Mouse (Mus musculus) gastrocnemius, adult 18-20 months (tissue): Measurements from ENCODE around the gene Pde11a. TPM values are rescaled to one million over a fixed set of nuclear protein-coding genes. Genes with fewer than 3 reads are reported as not detected.

Source experiments
- DNase-seq: peaks from one replicate; pipeline ENCODE4 v3.0.0; 2021; ENCODE audit warnings: low spot score
- total RNA-seq, 2 experiments: library from RNA; stranded (reverse); gene quantifications; 2 replicates each; pipeline ENCODE4 v1.2.3; 2021

The Pde11a gene
- total RNA-seq, 2 experiments from 2014 or later, result 0.09 to 0.21 TPM

DNA sequence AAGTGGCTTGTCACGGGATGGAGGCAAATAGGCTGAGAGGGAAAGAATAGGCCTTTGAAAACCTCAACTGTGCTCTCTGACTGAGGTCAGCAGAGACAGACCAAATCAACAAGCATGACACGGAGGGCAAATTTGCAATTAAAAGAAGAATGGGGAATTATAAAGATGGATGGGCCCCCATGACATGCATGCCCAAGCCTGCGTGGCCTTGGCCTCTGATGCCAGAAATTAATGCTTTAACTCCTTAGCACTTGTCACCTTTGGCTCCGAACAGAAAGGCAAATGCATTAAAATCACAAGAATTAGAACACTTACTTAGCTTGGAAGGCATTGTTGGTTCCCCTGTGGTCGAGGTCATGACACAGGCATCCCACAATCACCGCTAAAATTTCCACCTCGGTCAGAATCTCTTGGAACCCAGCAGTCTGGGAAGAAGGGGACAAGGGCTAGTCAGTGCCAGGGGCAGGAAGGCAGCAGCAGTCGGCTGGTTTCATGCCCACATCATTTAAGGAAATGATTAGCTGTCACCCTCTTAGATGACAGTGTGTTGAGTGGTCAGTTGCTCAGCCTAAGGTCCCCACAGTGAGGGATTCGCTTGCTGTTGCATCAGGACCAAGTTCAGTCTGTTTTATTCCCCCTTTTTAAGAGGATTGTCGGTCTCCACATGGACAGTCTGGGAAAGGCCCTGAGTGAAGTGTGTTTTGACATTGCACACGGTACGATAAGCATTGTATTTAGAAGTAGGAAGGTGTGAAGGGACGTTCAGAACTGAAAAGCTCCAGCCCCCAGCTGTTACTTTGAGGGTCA lies 279.7 kb downstream of the Pde11a start:
- DNase-seq, result no peak

DNA sequence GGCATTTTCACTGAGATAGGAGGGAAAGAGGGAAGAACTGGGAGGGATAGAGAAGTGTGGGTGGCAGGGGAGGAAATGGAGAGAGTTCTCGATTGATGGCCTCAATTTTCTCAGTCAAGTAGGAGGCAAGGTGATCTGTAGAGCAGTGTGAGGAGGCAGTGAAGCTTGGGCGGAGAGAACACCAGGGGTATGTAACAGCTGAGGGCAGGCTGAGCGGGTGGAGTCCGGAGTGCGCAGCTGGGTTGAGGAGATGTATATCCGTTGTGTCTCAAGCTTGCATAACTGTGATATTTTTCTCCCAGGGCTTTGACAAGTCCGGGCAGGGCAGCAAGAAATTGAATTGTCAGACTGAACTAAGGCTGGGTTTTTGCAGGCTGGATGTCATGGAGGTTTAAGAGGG lies 281.0 kb downstream of the Pde11a start:
- DNase-seq, result no peak

- DNase-seq, result no peak
Observed at GRCm38 (mm10) chr2:76053748-76054331, 284.7 kb downstream of the Pde11a start.

- DNase-seq, result no peak
Observed at GRCm38 (mm10) chr2:76052897-76053505, 285.6 kb downstream of the Pde11a start.

- no peak for DNase-seq
Observed at GRCm38 (mm10) chr2:76051385-76051784, 287.2 kb downstream of the Pde11a start.

GRCm38 (mm10) chr2:76050911-76051310 lies 287.7 kb downstream of the Pde11a start:
- DNase-seq, result no peak

DNA sequence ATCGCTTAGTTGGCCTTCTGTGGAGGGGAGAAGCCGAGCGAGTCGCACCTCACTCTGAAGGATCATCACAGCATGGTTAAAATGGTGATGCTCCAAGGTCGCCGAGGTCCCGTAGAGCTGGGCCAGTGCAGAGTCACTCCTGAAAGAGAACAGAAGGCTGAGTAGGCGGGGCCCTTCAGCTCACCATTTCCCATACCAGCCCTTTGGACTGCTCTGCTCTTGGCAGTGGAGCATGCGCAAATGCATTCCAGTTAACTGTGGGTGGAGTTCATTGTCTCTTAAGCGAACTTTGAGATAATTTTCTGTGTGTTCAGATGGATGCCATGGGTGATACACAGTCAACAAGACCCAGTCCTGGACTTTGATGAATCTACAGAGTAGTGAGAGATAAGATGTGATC lies 288.5 kb downstream of the Pde11a start:
- no peak for DNase-seq

DNA sequence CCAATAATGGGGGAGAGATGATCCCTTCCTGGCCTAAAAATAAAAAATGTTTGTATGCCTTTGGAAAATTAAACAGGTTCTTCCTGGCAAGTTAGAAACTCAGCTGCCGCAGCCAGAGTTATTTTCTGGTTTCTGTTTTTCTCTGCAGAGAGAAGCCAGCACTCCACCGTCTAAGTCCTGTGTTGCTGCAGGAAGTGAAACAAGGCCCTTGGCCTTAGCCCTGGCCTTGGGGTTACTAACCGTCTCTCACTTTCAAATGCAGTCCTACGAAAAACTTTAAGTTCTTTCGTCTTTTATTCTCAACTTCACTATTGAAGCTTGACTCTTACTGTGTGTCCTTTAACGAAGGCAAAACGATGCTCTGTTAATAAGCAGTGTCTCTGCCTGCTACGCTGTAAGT lies 289.0 kb downstream of the Pde11a start:
- no peak for DNase-seq

DNA sequence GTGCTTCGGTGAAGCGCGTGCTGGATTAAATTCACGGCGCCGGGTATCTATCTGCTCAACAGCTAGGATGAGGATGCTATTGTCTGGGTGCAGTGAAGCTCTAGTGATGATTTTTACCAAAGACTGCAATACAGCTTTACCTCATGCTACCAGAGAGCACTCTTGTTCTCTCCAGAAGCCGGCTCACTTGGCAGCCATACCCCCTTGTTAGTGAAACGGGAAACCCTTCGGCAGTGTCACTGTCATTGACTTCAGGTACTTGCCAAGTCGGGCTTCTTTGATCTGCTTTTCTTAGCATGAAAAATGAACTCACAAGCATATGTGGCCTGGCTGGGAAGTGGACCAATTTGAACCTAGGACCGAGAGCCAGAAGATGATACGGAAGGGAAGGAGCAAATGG lies 290.8 kb downstream of the Pde11a start:
- DNase-seq, result no peak

GRCm38 (mm10) chr2:76042210-76042609 lies 296.4 kb downstream of the Pde11a start:
- no peak for DNase-seq

- no peak for DNase-seq
Observed at GRCm38 (mm10) chr2:76040116-76040515, 298.5 kb downstream of the Pde11a start.

DNA sequence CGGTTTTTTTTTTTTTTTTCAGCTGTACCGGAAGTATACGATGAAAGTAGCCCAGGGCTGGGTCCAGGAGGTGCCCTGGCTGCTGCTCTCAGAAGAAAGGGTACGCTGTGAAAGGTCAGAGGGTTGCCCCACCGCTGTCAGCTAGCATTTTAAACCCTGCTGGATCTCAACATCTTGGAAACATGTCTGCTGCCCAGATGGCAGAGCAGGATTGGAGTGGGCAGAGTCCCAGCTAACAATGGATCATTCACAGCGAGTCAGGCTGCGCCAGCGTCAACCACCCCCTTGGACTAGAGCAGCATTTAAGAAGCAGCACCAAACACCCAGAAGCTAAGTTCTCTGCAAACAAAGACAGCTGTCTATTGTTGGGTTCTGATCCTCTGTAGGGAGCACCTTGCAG lies 308.5 kb downstream of the Pde11a start:
- DNase-seq, result no peak

GRCm38 (mm10) chr2:76029081-76029901 lies 309.3 kb downstream of the Pde11a start:
- no peak for DNase-seq

DNA sequence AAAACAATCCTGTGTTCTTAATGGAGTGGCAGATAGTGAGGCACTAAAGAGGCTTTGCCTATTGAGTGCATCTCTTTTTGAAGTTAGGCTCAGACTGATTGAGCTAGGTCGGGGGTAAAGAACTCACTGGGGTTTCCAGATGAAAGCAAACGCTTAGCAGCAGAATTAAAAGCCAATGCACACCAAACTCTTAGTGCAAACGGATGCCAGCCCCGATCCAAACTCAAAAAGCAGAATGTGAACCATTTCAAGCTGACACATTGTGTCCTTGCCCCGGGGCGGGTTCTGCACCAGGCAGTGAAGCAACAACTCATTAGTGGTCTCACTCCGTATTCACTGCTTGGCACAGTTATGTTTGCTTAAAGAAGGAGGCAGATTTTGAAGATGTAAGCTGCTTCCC lies 321.7 kb downstream of the Pde11a start:
- no peak for DNase-seq

DNA sequence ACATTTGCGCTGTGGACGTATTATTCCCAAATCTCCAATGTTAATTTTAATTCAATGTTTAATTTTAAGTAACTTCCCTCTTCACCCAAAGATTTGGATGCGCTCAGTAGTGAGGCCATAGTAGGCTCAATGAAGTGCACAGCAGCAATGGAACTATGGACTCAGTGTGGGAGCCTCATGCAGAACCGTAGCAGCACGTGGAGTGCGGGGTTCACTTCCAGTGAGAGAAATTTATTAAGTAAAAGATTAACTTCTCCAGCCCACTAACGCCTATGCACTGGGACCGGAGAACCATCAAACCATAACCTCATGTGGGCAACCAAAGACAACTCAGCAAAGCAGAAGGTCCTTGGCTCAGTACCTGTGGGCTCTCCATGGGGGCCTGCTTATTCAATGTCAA lies 322.4 kb downstream of the Pde11a start:
- DNase-seq, result no peak

GRCm38 (mm10) chr2:76015460-76015859 lies 323.1 kb downstream of the Pde11a start:
- no peak for DNase-seq

- no peak for DNase-seq
Observed at GRCm38 (mm10) chr2:76014659-76015058, 323.9 kb downstream of the Pde11a start.

GRCm38 (mm10) chr2:76006194-76006593 lies 332.4 kb downstream of the Pde11a start:
- no peak for DNase-seq

DNA sequence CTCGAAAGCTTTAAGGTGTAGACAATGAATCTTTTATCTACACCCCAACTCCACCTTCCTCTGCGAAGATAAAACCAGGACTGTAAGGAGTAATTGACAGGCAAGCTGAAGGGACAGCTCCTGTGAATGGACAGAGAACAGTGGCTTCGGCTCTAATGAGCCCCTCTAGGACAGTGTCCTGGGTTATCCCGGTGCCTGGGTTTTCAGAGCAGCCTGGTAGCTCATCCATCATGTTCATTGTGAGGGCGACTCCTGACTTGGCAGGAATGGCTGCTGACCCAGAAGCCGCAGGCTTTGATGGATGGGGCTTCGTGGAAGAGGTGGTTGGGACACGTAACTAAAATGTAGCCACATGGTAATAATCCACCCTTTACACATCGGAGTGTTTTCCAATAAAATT lies 335.7 kb downstream of the Pde11a start:
- DNase-seq, result no peak

DNA sequence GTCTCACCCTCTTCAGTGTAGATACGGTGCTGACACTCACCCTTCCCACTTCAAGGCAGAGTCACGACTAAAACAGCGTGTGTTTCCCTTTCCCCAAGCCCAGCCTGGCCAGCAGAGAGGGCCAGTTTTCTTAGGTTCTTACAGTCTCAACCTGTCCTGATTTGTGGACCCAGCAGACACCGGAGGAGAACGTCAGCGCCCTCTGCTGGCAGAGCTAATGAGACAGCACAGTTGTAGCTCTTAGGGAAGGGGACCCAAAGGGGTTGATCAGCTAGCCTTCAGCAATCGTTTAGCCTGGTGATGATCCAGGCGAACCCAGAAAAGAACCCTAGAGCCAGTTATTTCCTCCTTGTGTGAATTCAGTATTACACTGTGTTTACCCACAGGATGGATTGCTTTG lies 337.2 kb downstream of the Pde11a start:
- DNase-seq, result peak; percentile 42

- no peak for DNase-seq
Observed at GRCm38 (mm10) chr2:75999636-76000035, 338.9 kb downstream of the Pde11a start.

DNA sequence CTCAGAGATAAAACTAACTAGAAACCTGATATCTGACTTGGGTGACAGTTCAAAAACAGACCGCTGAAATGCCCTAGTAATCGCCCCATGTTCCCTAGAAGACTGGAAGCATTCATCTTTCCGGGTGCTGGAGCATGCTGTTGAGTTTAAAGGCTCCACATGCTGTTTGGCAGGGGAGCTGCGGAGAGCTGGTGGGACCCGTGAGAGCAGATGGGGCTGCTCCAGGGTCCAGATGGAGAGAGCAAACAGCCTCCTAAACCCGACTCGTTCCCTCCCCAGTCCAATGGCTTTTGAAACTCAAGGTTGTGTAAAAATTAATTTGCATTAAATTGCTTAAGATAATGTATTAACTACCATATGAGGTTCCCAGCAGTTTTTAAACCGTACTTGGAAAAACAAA lies 339.9 kb downstream of the Pde11a start:
- DNase-seq, result no peak
